Mouse (Mus musculus) CD4-positive helper T cell, adult 2 months (primary cell): ENCODE data around the gene Parvg.
"Not testable (repeated sequence)": the region's sequence is repeated elsewhere in the genome, so short reads cannot be mapped to it uniquely, and the experiment has no call there.

Experiments
- DNase-seq: peaks from one replicate; pipeline ENCODE4 v3.0.0-alpha.2; 2012; ENCODE audit warnings: low read depth, missing footprints, low spot score

Parvg gene

DNA sequence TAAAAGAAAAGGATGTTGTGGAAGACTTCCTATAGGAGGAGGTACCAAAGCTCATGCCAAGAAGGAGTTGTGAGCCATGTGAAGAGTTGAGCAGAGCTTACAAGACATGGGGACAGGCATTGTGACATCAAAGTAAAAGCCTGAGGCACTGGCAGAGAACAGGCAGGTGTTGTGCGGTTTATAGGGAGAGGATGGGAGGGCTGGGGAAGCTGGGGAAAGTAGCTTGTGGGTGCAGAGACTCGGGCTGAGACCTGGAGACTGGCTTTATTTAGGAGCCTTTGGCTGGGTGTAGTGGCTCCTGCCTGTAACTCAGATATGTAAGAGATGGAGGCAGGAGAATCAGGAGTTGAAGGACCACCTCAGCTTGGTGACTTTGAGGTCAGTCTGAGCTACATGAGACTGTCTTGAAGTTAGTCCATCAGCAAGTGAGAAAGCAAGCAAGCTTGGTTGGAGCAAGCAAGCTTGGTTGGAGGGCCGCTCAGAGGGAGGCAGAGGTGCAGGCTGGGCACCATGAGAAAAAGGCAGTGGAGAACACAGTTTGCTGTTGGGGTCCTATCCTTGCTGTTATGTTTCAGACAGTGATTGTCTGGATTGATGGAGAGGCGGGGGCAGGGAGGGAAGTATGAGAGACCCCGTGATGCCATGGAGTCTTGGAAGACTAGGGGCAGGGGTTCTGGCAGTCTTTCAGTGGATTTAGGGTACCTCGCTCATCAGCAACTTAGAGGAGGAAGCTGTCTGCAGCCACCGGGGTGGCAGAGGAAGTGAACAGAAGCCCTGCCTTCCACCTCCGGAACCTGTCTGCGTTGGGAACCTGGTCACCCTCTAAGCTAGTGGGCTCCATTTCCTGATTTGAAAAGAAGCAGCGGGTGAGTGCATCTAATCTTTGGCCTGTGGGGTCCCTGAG, at the start of gene Parvg:
Gene Parvg, plus strand, starts transcription at position 61 of the 904 bp plus-strand sequence.
- DNase-seq = peak; percentile 54

- DNase-seq = no peak
Measured at GRCm38 (mm10) chr15:84276066-84276465, 47.8 kb upstream of the Parvg start.

DNA sequence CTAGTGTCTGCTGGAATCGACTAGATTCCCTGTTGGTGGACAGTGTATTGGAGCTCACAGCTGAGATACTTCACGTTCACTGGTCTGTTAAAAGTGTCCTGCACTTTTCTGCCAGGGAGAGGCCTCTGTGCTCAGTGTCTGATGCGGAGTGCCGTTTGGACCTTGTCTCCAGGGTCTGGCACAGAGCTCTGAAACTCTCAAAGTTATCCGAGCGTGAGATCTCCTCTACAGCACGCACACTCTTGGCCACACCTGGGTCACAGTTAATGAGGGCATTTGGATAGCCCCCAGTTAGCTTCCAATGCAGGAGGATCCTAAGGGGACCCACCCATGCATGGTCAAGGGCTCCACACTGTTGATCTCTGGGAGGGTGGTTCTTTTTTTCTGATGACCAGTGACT, 45.7 kb upstream of the Parvg start:
- DNase-seq = no peak

- DNase-seq = no peak
Measured at GRCm38 (mm10) chr15:84278656-84279055, 45.2 kb upstream of the Parvg start.

DNA sequence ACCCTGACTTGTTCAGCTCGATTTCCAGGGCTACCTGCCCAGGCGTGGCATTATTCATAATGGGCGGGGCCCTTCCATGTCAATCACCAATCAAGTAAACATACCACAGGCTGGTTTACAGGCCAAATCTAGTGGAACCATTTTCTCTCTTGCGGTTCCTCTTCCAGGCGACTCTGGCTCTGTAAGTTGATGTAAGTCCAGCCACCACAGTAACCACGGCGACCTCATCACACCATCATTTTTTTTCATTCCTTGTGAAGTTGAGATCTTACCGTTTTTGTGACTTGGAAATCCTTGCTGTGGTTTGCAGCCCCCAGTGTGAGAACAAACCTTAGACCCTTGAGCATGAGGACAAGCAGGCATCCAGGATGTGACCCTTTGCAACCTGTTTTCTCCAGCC, 43.5 kb upstream of the Parvg start:
- DNase-seq = no peak

DNA sequence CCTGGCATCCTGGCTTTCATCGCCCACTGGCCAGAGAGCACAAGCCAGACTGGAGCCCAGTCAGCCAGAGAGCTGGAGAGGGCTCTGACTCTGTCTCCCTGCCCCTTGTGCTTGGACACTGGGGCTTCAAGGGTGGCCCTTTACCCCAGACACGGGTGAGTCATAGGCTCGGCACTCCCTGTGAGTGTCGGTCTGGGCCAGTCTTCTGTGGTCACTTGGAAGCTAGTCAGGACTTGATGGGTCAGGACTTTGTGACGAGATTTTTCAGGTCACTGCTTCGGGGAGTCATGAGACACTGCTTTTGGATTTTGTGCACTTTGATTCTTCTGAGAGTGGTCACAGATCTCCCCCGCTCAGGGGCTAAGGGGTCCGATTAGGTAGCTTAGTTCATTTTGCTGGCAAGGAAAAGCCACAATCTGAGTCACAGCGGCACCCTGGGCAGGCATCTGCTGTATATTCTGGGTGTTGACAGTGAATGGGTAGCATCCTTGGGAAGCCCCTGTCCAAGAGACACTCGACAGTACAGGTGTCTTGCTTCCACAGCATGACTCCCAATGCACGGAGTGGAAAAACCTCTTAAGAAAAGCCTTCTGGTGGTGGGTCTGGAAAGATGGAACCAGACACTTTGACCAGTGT, 43.0 kb upstream of the Parvg start:
- DNase-seq = no peak

- DNase-seq = no peak
Measured at GRCm38 (mm10) chr15:84282206-84283085, 41.4 kb upstream of the Parvg start.

- DNase-seq = peak; percentile 40
Measured at GRCm38 (mm10) chr15:84284059-84284458, 39.8 kb upstream of the Parvg start.

DNA sequence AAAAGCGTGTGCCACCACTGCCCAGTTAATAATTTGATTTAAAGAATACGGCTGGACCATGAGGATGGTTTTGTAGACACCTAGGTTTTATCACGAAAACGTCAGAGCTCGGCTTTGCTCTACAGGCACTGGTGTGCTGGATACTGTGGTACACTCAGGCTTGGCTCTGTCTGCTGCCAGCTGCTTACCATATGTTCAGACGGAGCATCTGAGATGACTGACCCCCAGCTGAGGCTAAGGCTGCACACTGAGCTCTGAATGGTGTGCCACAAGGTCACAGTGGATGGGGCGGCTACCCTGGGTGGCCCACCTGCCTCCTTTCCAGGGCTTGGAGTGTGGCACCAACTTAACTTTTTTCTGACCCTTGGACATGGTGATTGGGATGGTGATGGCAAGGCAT, 38.4 kb upstream of the Parvg start:
- no peak for DNase-seq

DNA sequence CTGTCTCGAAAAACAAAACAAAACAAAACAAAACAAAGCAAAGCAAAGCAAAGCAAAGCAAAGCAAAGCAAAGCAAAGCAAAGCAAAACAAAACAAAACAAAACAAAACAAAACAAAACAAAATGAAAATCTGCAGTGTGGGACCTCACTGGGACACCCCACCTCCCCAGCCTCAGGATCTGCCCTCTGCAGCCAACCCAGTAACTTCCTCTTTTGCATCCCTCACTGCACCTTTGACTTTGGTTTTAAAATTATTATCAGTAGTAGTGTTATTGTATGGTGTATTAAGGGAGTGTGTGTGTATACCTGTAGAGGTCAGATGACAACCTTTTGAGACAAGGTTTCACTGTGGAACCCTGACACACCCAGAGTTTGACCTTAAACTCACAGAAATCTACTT, 34.9 kb upstream of the Parvg start:
- DNase-seq = not testable (repeated sequence)

GRCm38 (mm10) chr15:84291097-84291496, 32.7 kb upstream of the Parvg start:
- DNase-seq = no peak

DNA sequence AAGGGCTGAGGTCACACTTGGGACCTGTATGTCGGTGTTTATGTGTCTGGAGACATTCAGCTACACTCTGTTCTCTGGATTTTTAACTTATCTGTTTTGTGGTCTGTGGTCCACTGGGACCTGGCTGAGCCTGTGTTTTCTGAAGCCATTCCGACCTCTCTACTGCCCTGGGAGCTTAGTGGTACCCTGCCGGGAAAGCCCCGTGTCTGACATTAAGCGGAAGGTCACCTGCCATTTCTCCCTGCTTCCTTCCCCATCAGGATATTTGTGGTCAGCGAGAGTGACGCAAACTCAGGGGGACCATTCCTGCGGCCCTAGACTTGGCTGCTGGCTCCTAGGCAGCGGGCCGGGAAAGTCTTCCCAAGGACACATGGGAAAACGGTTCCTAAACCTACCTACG, 30.2 kb upstream of the Parvg start:
- no peak for DNase-seq

DNA sequence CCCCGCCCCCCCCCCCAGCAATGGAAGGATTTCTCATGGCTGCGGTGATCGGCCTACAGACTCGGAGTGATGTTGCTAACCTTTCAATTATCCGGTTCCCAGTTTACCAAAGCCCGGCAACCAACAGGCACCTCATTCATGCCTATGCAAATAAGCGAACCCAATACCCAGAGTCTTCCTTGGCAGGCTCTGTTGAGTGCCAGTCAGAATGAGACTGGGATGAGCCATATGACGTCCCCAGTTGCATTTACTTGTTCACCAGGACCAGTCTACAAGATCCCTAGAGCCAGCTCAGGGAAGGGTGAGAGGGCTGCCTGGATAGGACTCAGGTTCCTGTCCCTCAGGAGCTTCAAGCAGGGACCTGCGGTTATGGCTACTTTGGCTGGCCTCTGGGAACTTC, 29.4 kb upstream of the Parvg start:
- no peak for DNase-seq

DNA sequence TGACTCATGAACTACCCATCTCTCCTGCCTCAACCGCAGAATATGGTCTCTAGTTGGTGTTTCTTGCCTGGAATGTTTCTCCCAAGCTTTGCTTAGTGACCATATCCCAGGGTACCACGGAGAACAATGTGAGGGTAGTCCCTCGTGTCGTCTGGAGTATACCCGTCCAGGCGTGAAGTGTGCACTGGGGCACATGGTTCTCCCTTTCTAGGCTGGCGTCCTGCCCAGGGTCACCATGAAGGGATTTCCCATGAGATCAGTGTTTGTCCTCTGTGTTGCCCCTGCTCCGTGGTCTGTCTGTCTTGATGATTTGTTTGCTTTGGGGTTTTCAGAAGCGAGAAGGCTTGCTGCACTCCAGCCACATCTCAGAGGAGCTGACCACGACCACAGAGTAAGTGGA, 28.6 kb upstream of the Parvg start:
- DNase-seq = no peak

- DNase-seq = no peak
Measured at GRCm38 (mm10) chr15:84297454-84297853, 26.4 kb upstream of the Parvg start.

DNA sequence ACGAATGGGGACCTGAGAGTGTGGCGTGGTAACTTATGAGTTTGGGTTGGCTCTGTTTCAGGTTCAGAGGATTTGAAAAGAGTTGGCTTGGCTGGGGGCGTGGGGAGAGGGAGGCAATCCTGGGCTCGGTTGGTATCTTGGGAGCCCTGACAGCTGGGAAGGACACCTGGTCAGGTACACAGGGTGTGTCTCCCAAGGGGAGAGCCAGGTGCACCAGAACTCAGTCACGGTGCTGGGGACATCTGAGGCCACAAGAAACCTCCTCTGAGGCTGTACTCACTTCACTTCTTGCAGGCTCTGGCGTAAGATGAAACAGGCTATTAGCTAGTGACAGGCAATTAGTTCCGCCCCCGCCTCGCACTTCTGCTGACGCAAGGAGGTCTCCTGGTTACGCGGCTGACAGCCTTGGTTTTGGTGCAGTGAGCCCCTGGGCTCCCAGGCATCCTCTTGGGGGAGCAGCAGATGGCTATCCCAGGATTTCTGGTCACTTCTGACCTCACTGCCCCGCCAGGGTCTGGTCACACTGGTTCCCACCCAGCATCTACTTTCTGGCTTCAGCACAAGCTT, 24.9 kb upstream of the Parvg start:
- DNase-seq = no peak

DNA sequence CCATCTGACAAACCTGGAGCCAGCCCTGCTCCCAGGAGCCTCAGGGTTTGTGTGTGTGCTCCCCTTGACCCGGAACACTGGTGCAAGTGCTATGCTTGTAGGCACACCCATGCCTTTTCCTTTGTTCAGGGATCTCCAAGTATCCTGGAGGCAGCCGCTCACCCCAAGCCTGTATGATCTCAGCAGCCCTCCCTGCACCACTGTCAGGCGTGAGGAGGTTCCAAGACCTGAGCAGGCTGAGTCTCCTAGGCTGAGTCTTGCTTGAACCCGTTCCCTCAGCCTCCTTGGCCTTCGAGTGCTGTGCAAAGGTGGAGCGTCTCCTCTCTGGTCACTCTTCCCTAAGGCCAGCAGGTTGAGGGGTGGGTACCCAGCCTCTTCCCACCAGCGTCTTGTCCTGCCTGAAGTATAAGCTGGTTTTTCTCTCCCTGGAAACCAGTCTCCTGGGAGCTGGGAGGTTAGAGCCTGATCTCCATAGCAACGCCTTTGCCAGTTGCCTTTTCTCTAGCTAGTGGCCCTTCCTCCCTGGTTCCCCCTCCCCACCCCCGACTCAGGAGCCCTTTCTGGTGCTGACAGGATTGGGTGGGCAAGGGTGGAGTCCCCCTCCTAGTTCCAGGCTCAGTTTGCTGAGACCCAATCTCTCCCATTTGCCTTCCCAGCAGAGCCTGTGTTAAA, 24.0 kb upstream of the Parvg start:
- DNase-seq = no peak

- DNase-seq = no peak
Measured at GRCm38 (mm10) chr15:84300591-84300990, 23.2 kb upstream of the Parvg start.

DNA sequence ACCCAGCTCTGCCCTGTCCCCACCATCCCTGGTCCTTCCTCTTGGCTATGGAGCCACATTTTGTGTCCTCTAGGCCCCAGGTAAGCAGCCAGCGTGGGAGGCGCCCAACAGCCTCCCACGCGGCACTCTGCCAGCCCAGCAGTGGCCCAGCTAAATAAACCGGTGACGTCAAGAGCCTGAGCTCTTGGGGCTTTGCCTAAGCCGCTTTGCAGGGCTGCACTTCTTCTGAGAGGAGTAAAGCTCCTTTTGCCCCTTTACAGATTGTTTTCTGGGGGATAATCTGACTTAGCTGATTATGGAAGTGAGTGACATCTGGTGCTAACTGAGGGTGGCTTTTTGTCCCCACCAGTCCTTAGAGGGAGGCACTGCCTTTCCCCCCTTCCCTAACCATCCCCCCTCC, 22.8 kb upstream of the Parvg start:
- DNase-seq = no peak

GRCm38 (mm10) chr15:84301641-84302420, 22.0 kb upstream of the Parvg start:
- no peak for DNase-seq
